Mouse (Mus musculus): ENCODE measurements around the gene Acot13. TPM values are rescaled to one million over a fixed set of nuclear protein-coding genes. Genes with fewer than 3 reads are reported as not detected.

Gene Acot13
- polyA plus RNA-seq (2012; rRNA removed) = 29.4 and 37.3 TPM in 2 replicates

GRCm38 (mm10) chr13:24831353-24832130, at the start of gene Acot13, which contains the start of gene Tdp2:
Acot13 (minus strand) TSS chr13:24831540.
Tdp2 (plus strand) TSS chr13:24831679.

GRCm38 (mm10) chr13:24844983-24845955, 13.9 kb upstream of the Acot13 start, which contains the start of gene D130043K22Rik:
D130043K22Rik (plus strand) TSS chr13:24845135.

GRCm38 (mm10) chr13:24801308-24801921, 29.9 kb downstream of the Acot13 start, which contains the start of gene BC005537:
BC005537 (plus strand) TSS chr13:24801657.

Other genes with a start within 250 kb of the Acot13 start
- gene Ripor2, start 249.4 kb downstream of the Acot13 start, polyA plus RNA-seq (2012; rRNA removed) = 3.6 and 5.1 TPM in 2 replicates
- gene Armh2, start 90.3 kb downstream of the Acot13 start, polyA plus RNA-seq (2012; rRNA removed) = not detected in 2 replicates
- 0.45 and 1.5 TPM in 2 replicates for gene Gmnn, start 69.6 kb downstream of the Acot13 start, polyA plus RNA-seq (2012; rRNA removed)
- 28.5 and 45.4 TPM in 2 replicates for gene BC005537, start 29.9 kb downstream of the Acot13 start, polyA plus RNA-seq (2012; rRNA removed)
- 27.9 and 28.9 TPM in 2 replicates for gene Tdp2, start 139 bp upstream of the Acot13 start, polyA plus RNA-seq (2012; rRNA removed)
- 0.35 and 0.58 TPM in 2 replicates for gene D130043K22Rik, start 13.6 kb upstream of the Acot13 start, polyA plus RNA-seq (2012; rRNA removed)
- gene Aldh5a1, start 106.1 kb upstream of the Acot13 start, polyA plus RNA-seq (2012; rRNA removed) = 7.5 and 13.1 TPM in 2 replicates
- 2.3 and 2.6 TPM in 2 replicates for gene Gpld1, start 111.6 kb upstream of the Acot13 start, polyA plus RNA-seq (2012; rRNA removed)
- gene Mrs2, start 188.8 kb upstream of the Acot13 start, polyA plus RNA-seq (2012; rRNA removed) = 27.0 and 27.2 TPM in 2 replicates
- 0.56 and 0.71 TPM in 2 replicates for gene Dcdc2a, start 224.5 kb upstream of the Acot13 start, polyA plus RNA-seq (2012; rRNA removed)